Mouse (Mus musculus) layer of hippocampus, postnatal 36 days (tissue): ENCODE measurements around the gene Bmp6. TPM values are rescaled to one million over a fixed set of nuclear protein-coding genes. Genes with fewer than 3 reads are reported as not detected.

Source experiments
- DNase-seq, 2 experiments: peaks; one replicate each; pipeline ENCODE4 v3.0.0; 2022
- total RNA-seq, 2 experiments: library from RNA; stranded (reverse); gene quantifications; 2 replicates each; pipeline ENCODE4 v1.2.3; 2021

Bmp6 gene
- total RNA-seq, 2 experiments from 2014 or later = 3.0 to 6.4 TPM

DNA sequence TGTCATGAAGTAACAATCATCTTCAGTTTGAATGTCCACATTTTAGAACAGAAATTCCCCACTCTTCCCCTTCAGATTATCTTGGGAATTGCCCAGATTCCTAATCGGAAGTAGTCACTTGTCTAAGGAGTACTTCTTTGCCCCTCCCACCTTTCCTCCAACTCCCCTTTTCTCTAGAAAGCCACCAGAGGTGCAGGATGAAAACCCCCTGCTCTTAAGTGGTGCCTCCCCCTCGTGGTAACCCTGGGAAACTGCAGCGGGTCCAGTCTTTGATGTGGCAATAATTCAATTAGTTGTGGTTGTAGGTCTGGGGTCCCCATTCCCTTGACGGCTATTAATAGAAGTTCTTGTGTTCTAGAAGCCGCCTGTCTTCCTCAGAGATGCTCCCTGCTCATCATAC is 93.0 kb downstream of the Bmp6 start:
- DNase-seq = no peak

DNA sequence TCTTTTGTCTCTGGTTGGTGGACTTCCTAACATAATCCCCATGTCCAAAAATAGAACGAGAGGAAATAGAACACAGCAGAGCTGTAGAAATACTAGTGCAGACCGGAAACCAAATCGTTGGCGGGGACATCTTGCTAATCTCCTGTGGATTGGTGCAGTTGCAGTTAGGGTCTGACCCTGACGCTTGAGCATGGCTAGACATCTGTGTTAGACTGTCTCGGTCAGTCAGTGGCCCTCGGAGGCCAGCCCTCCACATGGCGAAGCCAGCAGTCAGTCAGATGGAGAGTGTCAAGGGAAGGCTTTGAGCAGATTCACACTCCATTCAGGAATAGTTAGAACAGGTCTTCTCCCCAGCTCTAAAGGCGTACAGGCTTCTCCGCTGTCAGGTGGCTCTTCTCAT is 95.3 kb downstream of the Bmp6 start:
- no peak for DNase-seq

- no peak for DNase-seq
These were observed 103.7 kb downstream of the Bmp6 start for GRCm38 (mm10) chr13:38448516-38449015.

GRCm38 (mm10) chr13:38450051-38450971 is 105.4 kb downstream of the Bmp6 start:
- no peak for DNase-seq

DNA sequence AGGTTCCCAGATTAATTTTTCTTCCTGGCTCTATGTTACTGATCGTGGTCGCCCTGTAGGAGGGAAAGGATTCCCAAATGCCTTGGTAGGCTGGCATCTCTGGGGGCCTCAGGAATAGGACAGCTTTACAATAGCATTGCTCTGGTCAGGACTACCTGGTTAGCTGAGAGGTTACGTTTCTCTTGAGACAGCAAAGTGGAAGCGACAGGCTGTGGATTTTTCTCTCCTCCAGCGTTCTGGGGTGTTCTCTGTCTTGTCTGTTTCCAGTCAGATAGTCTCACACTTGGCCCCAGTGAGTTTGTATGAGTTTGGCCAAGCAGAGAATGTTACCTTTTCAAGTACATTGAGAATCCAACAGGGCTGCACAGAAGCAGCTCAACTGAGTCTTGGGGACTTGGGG is 106.5 kb downstream of the Bmp6 start:
- no peak for DNase-seq

DNA sequence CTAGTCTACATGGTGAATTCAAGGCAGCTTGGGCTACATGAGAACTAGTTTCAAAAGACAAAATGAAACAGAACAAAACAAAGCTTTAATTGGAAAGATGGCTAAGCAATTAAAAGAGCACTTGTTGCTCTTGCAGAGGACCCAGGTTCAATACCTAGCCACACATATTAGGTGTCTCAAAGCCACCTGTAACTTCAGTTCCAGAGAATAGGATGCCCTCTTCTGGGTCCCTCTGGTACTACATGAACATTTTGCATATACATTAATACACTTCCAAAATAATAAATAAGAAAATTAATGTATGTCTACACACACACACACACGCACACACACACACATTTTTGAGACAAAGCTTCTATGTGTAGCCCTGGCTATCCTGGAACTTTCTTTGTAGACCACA is 118.5 kb downstream of the Bmp6 start:
- DNase-seq = no peak

DNA sequence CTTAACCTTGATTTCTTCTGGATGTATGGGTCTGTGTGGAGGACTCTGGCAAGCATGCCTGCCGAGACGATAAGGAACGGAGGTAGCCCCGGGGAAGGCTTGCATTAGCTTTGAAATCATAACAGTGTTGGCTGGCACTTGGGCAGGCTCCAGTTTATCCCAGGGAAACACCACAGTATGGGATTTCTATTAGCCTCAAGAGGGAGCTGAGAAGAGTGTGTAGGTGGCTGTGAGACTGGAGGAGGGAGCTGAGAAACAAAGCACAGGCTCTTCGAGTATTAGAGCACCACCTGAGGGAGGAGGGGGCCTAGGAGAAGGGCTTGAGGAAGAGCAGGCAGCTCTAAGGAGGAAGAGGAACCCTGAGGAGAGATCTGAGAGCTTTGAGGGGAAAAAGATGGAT is 126.0 kb downstream of the Bmp6 start:
- no peak for DNase-seq

GRCm38 (mm10) chr13:38472636-38473035 is 127.7 kb downstream of the Bmp6 start:
- DNase-seq = no peak

- no peak for DNase-seq
These were observed 128.6 kb downstream of the Bmp6 start for GRCm38 (mm10) chr13:38473497-38473896.

GRCm38 (mm10) chr13:38476936-38477335 is 132.0 kb downstream of the Bmp6 start:
- DNase-seq = no peak

GRCm38 (mm10) chr13:38481021-38481420 is 136.1 kb downstream of the Bmp6 start:
- no peak for DNase-seq

DNA sequence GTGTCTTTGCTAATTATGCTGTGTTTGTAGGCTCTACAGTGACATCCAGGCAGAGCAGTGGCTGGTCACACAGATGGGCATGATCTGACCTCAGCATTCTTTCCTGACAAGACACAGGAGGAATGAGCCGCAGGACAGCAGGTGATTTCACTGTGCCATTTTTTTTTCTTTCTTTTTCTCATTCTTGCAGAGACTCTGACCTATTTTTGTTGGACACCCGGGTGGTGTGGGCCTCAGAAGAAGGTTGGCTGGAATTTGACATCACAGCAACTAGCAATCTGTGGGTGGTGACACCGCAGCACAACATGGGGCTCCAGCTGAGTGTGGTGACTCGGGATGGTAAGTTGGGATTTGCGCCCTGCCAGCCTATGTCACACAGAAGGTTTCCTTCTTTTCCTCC is 139.8 kb downstream of the Bmp6 start:
- DNase-seq = no peak

GRCm38 (mm10) chr13:38486767-38487166 is 141.9 kb downstream of the Bmp6 start:
- no peak for DNase-seq

- DNase-seq = no peak
These were observed 151.8 kb downstream of the Bmp6 start for GRCm38 (mm10) chr13:38496715-38497114.

GRCm38 (mm10) chr13:38501314-38501713 is 156.4 kb downstream of the Bmp6 start:
- no peak for DNase-seq

DNA sequence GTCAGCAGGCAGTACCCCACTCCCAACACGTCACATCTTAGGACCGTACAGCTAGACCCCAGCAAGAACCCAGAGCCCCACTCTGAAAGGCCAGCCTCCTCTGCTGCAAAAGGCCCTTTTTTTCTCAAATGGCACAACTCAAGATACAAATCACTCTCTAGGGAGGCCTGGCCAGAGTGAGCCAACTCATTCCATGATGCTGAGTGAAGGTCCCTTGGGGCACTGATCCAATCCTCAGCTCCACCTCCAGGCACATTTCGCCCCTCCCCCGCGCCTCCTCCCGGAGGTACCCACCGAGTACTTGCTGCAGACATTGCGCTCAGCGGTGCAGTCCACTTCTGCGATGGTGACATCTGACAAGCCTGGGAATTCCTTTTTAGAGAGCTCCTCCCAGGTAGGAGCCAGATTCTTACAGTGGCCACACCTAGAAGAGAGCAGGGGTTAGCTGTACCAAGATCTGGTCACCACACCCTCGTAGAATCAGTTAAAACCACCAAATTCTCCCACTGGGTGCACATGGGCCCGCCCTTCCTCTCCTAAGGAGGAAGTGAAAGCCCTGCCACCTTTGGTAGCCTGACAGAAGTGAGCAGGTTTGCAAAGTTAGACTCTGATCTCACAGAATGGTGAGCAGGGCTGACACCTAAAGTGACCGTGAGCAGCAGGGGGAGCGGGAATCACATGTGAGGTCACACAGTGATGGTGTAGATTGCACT is 158.4 kb downstream of the Bmp6 start:
- no peak for DNase-seq

- DNase-seq = peak in 1 of 2 experiments; percentile 15
These were observed 161.4 kb downstream of the Bmp6 start for GRCm38 (mm10) chr13:38506320-38506719.

- DNase-seq = no peak
These were observed 162.0 kb downstream of the Bmp6 start for GRCm38 (mm10) chr13:38506936-38507335.

GRCm38 (mm10) chr13:38509681-38510341 is 164.9 kb downstream of the Bmp6 start:
- no peak for DNase-seq

DNA sequence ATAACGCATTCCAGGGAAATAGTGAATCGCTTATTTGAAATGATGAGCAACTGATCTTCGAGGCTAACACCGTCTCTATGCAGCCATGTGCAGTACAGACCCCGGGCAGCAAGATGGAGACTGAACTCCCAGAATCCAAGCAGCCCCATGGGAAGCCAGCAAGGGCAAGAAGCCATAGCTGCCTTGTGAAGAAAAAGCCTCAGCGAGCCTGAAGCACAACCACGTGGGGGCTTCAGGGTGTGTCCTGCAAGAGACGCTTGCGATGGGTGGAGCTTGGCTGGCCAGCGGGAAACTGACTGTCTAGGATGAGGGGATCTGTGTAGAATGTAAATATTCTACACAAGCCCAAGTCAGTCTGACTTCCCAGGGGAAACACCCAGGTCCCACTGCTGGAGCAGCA is 167.1 kb downstream of the Bmp6 start:
- no peak for DNase-seq

GRCm38 (mm10) chr13:38513921-38514320 is 169.0 kb downstream of the Bmp6 start:
- DNase-seq = no peak

DNA sequence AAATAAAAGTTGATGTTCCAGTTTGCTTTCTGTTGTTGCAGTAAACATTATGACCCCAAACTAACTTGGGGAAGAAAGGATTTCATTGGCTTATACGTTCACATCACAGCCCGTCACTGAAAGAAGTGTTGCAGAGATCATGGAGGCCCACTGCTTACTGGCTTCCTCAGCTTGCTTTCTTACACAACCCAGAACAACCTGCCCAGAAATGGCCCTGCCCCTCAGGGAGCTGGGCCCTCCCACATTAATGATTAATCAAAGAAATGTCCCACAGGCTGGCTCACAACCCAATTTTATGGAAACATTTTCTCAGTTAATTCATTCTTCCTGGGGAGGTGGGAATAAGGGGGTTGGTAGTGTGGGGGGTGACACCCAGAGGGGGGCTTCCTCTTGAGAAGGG is 170.5 kb downstream of the Bmp6 start:
- no peak for DNase-seq

- no peak for DNase-seq
These were observed 170.9 kb downstream of the Bmp6 start for GRCm38 (mm10) chr13:38515845-38516244.
